Mouse (Mus musculus) lung, postnatal 0 days (tissue): ENCODE results near the gene Gm9736.
"Not testable (repeated sequence)": the region's sequence is repeated elsewhere in the genome, so short reads cannot be mapped to it uniquely, and the experiment has no call there.

Experiments used
- CTCF ChIP-seq: IDR thresholded peaks from 2 replicates; pipeline ENCODE4 v1.5.1; 2016; ENCODE audit warnings: antibody characterized with exemption, mild to moderate bottlenecking
- EP300 ChIP-seq: IDR thresholded peaks from 2 replicates; pipeline ENCODE4 v1.6.1; 2016; ENCODE audit warnings: antibody characterized with exemption, mild to moderate bottlenecking, control low read depth

- TF ChIP-seq EP300, CTCF: not testable (repeated sequence)
Measured at GRCm38 (mm10) chr10:77787876-77788275, 36.7 kb upstream of the Gm9736 start, which contains the start of gene Gm7137.
